In genomic region chr12:56687640-56688481, GRCm38 (mm10) we compare ENCODE assay signal across 22 mouse cellular contexts. TPM values are rescaled to one million over a fixed set of nuclear protein-coding genes. Genes with fewer than 3 reads are reported as not detected.
DNase-seq lines count a peak whose midpoint lies in the region; ATAC-seq and TF ChIP-seq lines count a peak whose summit lies in the region.
"Had no signal": no experiment of that assay in that cellular context is flagged by ENCODE, and none has a peak within 500 bp of the region (broad histone marks: within the 10 kb centered on the region; RNA-seq: fewer than 3 reads in every experiment).

No protein-coding gene starts in this region.

- ATAC-seq in hindbrain, embryonic 11.5 days (ENCODE audit: low FRiP score), result no peak
- no peak for ATAC-seq in hindbrain, embryonic 16.5 days
- no peak for ATAC-seq in midbrain, embryonic 11.5 days (ENCODE audit: low FRiP score)
- ATAC-seq in midbrain, postnatal 0 days (ENCODE audit: low FRiP score), result no peak
- ATAC-seq: activated CD4-positive, CD25-positive, alpha-beta regulatory T cell, adult 4 months; forebrain, embryonic 14.5 days; Patski had no signal

- no peak overlapping the region for H3K27ac ChIP-seq in hindbrain, embryonic 11.5 days (ENCODE audit: low read depth, low read length)
- H3K27ac ChIP-seq in hindbrain, embryonic 16.5 days (ENCODE audit: low read depth, low read length), result no peak overlapping the region
- no peak overlapping the region for H3K27ac ChIP-seq in midbrain, embryonic 11.5 days (ENCODE audit: low read depth, low read length)
- H3K27ac ChIP-seq in midbrain, postnatal 0 days (ENCODE audit: low read depth, low read length), result no peak overlapping the region
- H3K27ac ChIP-seq in embryonic facial prominence, embryonic 10.5 days (replicated peaks), result no peak overlapping the region
- H3K27ac ChIP-seq: heart, embryonic 10.5 days; hindbrain, embryonic 13.5 days had no signal

- H3K9ac ChIP-seq in hindbrain, embryonic 11.5 days (ENCODE audit: low read depth, low read length), result no peak overlapping the region
- H3K9ac ChIP-seq in hindbrain, embryonic 16.5 days (ENCODE audit: low read depth, low read length), result no peak overlapping the region
- no peak overlapping the region for H3K9ac ChIP-seq in midbrain, embryonic 11.5 days (ENCODE audit: low read length)
- H3K9ac ChIP-seq in midbrain, postnatal 0 days (replicated peaks; ENCODE audit: low read length, poor library complexity, severe bottlenecking), result no peak overlapping the region
- H3K9ac ChIP-seq: hindbrain, embryonic 13.5 days had no signal

- TF ChIP-seq CTCF in midbrain, postnatal 0 days (IDR thresholded peaks at IDR 0.05), result no peak

- no peaks in the 10 kb centered on the region for H3K4me1 ChIP-seq in hindbrain, embryonic 11.5 days (replicated peaks; ENCODE audit: control insufficient read depth, insufficient read depth, low read length)
- no peaks in the 10 kb centered on the region for H3K4me1 ChIP-seq in hindbrain, embryonic 16.5 days (ENCODE audit: control insufficient read depth, insufficient read depth, low read depth, low read length)
- H3K4me1 ChIP-seq in midbrain, embryonic 11.5 days (ENCODE audit: control insufficient read depth, insufficient read depth, low read length), result peaks cover 4% of the 10 kb centered on the region; the same call in 1 of the 2 replicates
- no peaks in the 10 kb centered on the region for H3K4me1 ChIP-seq in midbrain, postnatal 0 days (ENCODE audit: insufficient read depth, low read length)
- H3K4me1 ChIP-seq in embryonic facial prominence, embryonic 10.5 days, result peaks cover 37% of the 10 kb centered on the region

- H3K9me3 ChIP-seq in hindbrain, embryonic 11.5 days (ENCODE audit: control insufficient read depth, low read length), result no peaks in the 10 kb centered on the region
- peaks cover 3% of the 10 kb centered on the region for H3K9me3 ChIP-seq in hindbrain, embryonic 16.5 days (ENCODE audit: control insufficient read depth, low read length)
- H3K9me3 ChIP-seq in midbrain, embryonic 11.5 days (ENCODE audit: control insufficient read depth, low read length), result no peaks in the 10 kb centered on the region; the same call in 1 of the 2 replicates
- H3K9me3 ChIP-seq in midbrain, postnatal 0 days (ENCODE audit: low read length), result no peaks in the 10 kb centered on the region
- H3K9me3 ChIP-seq in embryonic facial prominence, embryonic 10.5 days, result no peaks in the 10 kb centered on the region
- H3K9me3 ChIP-seq: heart, embryonic 10.5 days; hindbrain, embryonic 13.5 days had no signal

- no peak overlapping the region for H3K4me2 ChIP-seq in hindbrain, embryonic 11.5 days (replicated peaks; ENCODE audit: low read depth, low read length)
- no peak overlapping the region for H3K4me2 ChIP-seq in hindbrain, embryonic 16.5 days (ENCODE audit: low read length)
- no peak overlapping the region for H3K4me2 ChIP-seq in midbrain, embryonic 11.5 days
- H3K4me2 ChIP-seq in midbrain, postnatal 0 days (ENCODE audit: low read depth, low read length, poor library complexity, severe bottlenecking), result no peak overlapping the region
- H3K4me2 ChIP-seq: hindbrain, embryonic 13.5 days had no signal

- no peaks in the 10 kb centered on the region for H3K36me3 ChIP-seq in hindbrain, embryonic 11.5 days (ENCODE audit: control insufficient read depth, insufficient read depth, low read length)
- H3K36me3 ChIP-seq in hindbrain, embryonic 16.5 days (ENCODE audit: control insufficient read depth, insufficient read depth, low read length), result no peaks in the 10 kb centered on the region
- H3K36me3 ChIP-seq in midbrain, embryonic 11.5 days (ENCODE audit: control insufficient read depth, insufficient read depth, low read length), result no peaks in the 10 kb centered on the region
- no peaks in the 10 kb centered on the region for H3K36me3 ChIP-seq in midbrain, postnatal 0 days (ENCODE audit: insufficient read depth, low read length)
- no peaks in the 10 kb centered on the region for H3K36me3 ChIP-seq in embryonic facial prominence, embryonic 10.5 days (replicated peaks)
- H3K36me3 ChIP-seq: heart, embryonic 10.5 days; hindbrain, embryonic 13.5 days had no signal

- H3K27me3 ChIP-seq in hindbrain, embryonic 11.5 days (ENCODE audit: control insufficient read depth, insufficient read depth, low read length), result peaks cover 93% of the 10 kb centered on the region
- peaks cover 72% of the 10 kb centered on the region for H3K27me3 ChIP-seq in hindbrain, embryonic 16.5 days (replicated peaks; ENCODE audit: control insufficient read depth, insufficient read depth, low read length)
- H3K27me3 ChIP-seq in midbrain, embryonic 11.5 days (ENCODE audit: control insufficient read depth, insufficient read depth, low read length), result peaks cover 96% of the 10 kb centered on the region
- peaks cover 89% of the 10 kb centered on the region for H3K27me3 ChIP-seq in midbrain, postnatal 0 days (ENCODE audit: insufficient read depth, low read length)
- H3K27me3 ChIP-seq in embryonic facial prominence, embryonic 10.5 days (replicated peaks; ENCODE audit: low read depth, poor library complexity, severe bottlenecking), result peaks cover 100% of the 10 kb centered on the region
- H3K27me3 ChIP-seq: CH12.LX had no signal

- no peak overlapping the region for H3K4me3 ChIP-seq in hindbrain, embryonic 11.5 days (ENCODE audit: low read depth, low read length)
- no peak overlapping the region for H3K4me3 ChIP-seq in hindbrain, embryonic 16.5 days (ENCODE audit: low read length)
- no peak overlapping the region for H3K4me3 ChIP-seq in midbrain, embryonic 11.5 days (ENCODE audit: low read depth, low read length)
- no peak overlapping the region for H3K4me3 ChIP-seq in midbrain, postnatal 0 days (ENCODE audit: low read depth, low read length)
- no peak overlapping the region for H3K4me3 ChIP-seq in embryonic facial prominence, embryonic 10.5 days
- H3K4me3 ChIP-seq: heart, embryonic 10.5 days; hindbrain, embryonic 13.5 days had no signal

- 5% methylated on average over 15 of the region's 15 CpGs for WGBS in hindbrain, embryonic 11.5 days
- WGBS in hindbrain, embryonic 16.5 days, result 3% methylated on average over 15 of the region's 15 CpGs
- 4% methylated on average over 15 of the region's 15 CpGs for WGBS in midbrain, embryonic 11.5 days
- WGBS in midbrain, postnatal 0 days, result 3% methylated on average over 15 of the region's 15 CpGs
- 5% methylated on average over 15 of the region's 15 CpGs for whole genome bisulfite sequencing in embryonic facial prominence, embryonic 10.5 days

- peak; percentile 52 for DNase-seq in hindbrain, embryonic 11.5 days (ENCODE audit: low spot score)
- peak; percentile 94 for DNase-seq in midbrain, embryonic 11.5 days (ENCODE audit: low spot score, missing footprints)
- no peak for DNase-seq in midbrain, postnatal 0 days (ENCODE audit: low spot score)
- peak; percentile 49 for DNase-seq in embryonic facial prominence, embryonic 10.5 days (ENCODE audit: low spot score)
- DNase-seq in retina, postnatal 1 day, result peak; percentile 34
- DNase-seq in thymus, postnatal 10 days (ENCODE audit: low spot score in 2 of 2), result no peak
- DNase-seq: adrenal gland, postnatal 14 days; cerebellum, adult 2 months; gastrocnemius, postnatal 10 days; heart, adult 18-20 months; heart, postnatal 10 days; heart, postnatal 4 days had no signal

RNA-seq across cellular contexts. Expression of gene Pax9, which starts 3.7 kb away (rescaled TPM):
- polyA plus RNA-seq in hindbrain, embryonic 11.5 days (2014; fragmentation: Nextera tagmentation; extraction: Ambion mirVana), result 1.4 and 2.5 TPM in 2 replicates
- polyA plus RNA-seq in hindbrain, embryonic 16.5 days (2015; fragmentation: Nextera tagmentation; extraction: Ambion mirVana), result 0.04 TPM in 1 of 2 replicates, not detected in the other
- polyA plus RNA-seq in midbrain, embryonic 11.5 days (2014; fragmentation: Nextera tagmentation; extraction: Ambion mirVana), result 0.08 TPM in 2 replicates
- total RNA-seq in midbrain, postnatal 0 days (2014; rRNA removed), result not detected in 2 replicates
- not detected in 2 replicates for polyA plus RNA-seq in midbrain, postnatal 0 days (2015; fragmentation: Nextera tagmentation; extraction: Ambion mirVana)
- 6.3 and 9.9 TPM in 2 replicates for polyA plus RNA-seq in embryonic facial prominence, embryonic 10.5 days (2016; fragmentation: Nextera tagmentation; extraction: Ambion mirVana)
- total RNA-seq: adrenal gland, adult 18-20 months; CH12.LX; common myeloid progenitor, adult 5-6 weeks had no signal
- polyA plus RNA-seq: activated CD4-positive, CD25-positive, alpha-beta regulatory T cell, adult 4 months; cerebellum, adult 2 months; forebrain, embryonic 14.5 days; heart, embryonic 14.5 days had no signal

Comparison
In these comparisons a context has a peak if more than half of its experiments do, and no peak if none do; other contexts are left out.
1. DNase-seq: peak in hindbrain, embryonic 11.5 days (single experiment), midbrain, embryonic 11.5 days (single experiment), embryonic facial prominence, embryonic 10.5 days (single experiment) and retina, postnatal 1 day (single experiment); none in midbrain, postnatal 0 days (single experiment) and thymus, postnatal 10 days (0 of 2).